Mouse (Mus musculus) layer of hippocampus, adult 2 months (tissue): ENCODE results near the gene Mrpl48. TPM values are rescaled to one million over a fixed set of nuclear protein-coding genes. Genes with fewer than 3 reads are reported as not detected.
"Not testable (repeated sequence)": the region's sequence is repeated elsewhere in the genome, so short reads cannot be mapped to it uniquely, and the experiment has no call there.

Experiments
- DNase-seq, 2 experiments: peaks; one replicate each; pipeline ENCODE4 v3.0.0; 2022; ENCODE audit warnings: low spot score in 2 of 2
- H3K27ac ChIP-seq: fragments of 200-600 bp; 2 replicates; pipeline ENCODE4 v1.8.1; 2022
- H3K4me3 ChIP-seq: fragments of 200-600 bp; 2 replicates; pipeline ENCODE4 v1.8.1; 2022; ENCODE audit warnings: mild to moderate bottlenecking
- CTCF ChIP-seq: fragments of 200-600 bp; conservative IDR thresholded peaks from 2 replicates; pipeline ENCODE4 v1.8.1; 2022; ENCODE audit warnings: antibody characterized with exemption, mild to moderate bottlenecking, moderate library complexity
- total RNA-seq, 2 experiments: library from RNA; stranded (reverse); gene quantifications; 2 replicates each; pipeline ENCODE4 v1.2.3; 2021

The Mrpl48 gene
- total RNA-seq, 2 experiments from 2014 or later = 64.8 to 67.1 TPM

DNA sequence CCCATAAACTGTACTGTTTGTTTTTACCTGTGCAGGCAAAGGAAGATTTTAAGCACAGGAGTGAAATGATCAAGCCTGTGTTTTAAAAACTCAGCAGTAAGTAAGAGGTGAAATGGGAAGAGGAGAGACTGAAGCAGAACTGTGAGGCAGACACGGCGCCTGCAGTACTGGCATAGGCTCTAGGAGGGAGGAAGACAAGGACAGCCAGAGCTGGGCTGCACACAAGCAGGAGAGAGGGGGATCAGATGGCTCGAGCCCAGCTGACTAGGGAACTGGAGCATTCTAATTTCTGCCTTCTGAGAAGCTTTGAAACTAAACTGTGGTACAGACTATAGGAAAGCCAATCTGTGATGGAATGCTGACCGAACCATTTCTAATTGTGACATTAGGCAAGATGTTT, 35.4 kb downstream of the Mrpl48 start:
- DNase-seq = no peak

DNA sequence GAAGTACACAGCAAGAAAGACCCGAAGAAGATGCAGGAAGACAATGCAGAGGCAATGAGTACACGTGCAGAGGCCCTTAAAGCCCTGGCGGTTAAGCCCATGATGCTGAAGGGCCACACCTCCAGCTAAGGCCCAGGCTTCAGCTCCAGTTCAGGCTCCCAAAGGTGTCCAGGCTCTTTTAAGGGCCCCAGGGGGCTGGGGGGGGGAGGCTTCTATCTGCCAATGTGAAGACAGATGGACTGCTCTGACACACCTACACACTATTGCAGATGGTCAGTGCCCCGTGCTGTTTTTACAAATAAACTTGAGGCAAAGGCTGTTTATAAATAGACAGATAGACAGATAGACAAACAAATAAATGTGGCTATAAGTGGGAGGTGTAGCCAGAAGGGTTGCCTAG, 36.0 kb downstream of the Mrpl48 start:
- H3K27ac ChIP-seq = peak overlapping the region; percentile 55; the same call in 1 of the 2 replicates
- H3K4me3 ChIP-seq = no peak overlapping the region
- TF ChIP-seq CTCF = no peak
- DNase-seq = no peak

More for the DNA sequence above, 35.4 kb downstream of the Mrpl48 start:
- H3K27ac ChIP-seq = peak overlapping the region; percentile 55; the same call in 1 of the 2 replicates
- no peak overlapping the region for H3K4me3 ChIP-seq
- TF ChIP-seq CTCF = peak; percentile 30; the same call in 1 of the 2 replicates

DNA sequence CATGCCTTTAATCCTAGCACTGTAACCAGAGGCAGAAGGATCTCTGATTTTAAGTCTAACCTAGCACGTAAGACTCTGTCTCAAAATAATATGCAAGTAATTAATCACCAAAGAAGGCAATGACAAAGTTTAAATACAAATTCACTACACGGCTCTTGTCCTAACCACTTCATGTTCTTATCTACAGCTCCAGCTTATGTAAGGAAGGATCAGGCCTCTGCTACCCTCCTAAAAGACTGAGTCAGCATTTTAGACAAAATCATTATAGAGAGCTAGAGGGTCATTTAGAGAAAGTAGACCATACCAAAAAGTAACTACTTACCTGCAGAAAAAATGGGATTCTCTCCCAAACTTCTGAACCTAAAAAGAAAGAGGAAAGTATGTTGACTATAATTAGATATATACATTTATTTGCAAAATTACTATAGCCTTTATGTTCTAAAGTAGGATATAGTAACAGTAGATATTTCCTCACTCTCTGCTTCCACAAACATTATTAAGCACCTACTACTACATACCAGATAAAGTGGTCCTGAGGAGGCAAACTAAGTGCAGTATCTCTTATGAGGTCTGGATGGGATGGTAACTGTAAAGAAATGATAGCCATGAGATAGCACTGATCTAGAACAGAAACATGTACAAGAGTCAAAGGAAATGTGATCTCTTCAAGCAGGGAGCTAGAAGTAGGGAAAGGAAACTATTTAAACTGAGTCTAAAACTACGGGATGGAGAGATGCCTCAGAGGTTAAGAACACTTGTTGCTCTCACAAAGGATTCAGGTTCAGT, 37.0 kb downstream of the Mrpl48 start:
- TF ChIP-seq CTCF = no peak
- no peak overlapping the region for H3K4me3 ChIP-seq
- DNase-seq = no peak
- no peak overlapping the region for H3K27ac ChIP-seq

DNA sequence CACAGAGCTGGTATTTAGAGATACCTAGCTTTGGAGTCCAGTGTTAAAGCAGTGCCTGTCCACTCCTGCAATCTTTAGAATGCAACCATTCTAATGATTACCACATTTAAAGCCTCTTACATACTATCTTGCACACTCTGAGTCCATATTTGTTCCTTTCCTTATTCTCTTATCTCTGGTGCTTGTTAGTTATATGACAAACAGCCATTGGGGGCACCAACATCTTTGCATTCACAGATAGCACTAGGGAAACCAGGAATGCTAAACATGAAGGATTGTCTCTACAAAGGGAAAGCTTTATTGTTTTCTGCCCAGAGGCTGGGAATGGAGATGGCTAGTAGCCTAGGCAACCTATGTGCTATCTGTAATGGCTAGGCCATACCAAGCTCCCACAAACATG, 38.2 kb downstream of the Mrpl48 start:
- no peak overlapping the region for H3K4me3 ChIP-seq
- no peak overlapping the region for H3K27ac ChIP-seq
- no peak for TF ChIP-seq CTCF
- no peak for DNase-seq

DNA sequence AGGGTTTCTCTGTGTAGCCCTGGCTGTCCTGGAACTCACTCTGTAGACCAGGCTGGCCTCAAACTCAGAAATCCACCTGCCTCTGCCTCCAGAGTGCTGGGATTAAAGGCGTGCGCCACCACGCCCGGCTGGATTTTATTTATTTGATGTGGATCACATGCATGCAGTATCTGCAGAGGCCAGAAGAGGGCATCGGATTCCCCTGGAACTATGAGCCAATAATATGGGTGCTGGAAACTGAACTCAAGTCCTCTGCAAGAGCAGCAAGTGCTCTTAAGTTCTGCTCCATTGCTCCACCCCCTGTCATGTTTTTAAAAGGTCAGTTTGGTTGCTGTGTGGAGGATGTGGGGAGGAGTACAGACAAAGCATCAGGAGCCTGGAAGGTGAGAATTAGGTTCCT, 40.9 kb downstream of the Mrpl48 start:
- TF ChIP-seq CTCF = peak; percentile 37
- not testable (repeated sequence) for DNase-seq, H3K27ac ChIP-seq, H3K4me3 ChIP-seq

DNA sequence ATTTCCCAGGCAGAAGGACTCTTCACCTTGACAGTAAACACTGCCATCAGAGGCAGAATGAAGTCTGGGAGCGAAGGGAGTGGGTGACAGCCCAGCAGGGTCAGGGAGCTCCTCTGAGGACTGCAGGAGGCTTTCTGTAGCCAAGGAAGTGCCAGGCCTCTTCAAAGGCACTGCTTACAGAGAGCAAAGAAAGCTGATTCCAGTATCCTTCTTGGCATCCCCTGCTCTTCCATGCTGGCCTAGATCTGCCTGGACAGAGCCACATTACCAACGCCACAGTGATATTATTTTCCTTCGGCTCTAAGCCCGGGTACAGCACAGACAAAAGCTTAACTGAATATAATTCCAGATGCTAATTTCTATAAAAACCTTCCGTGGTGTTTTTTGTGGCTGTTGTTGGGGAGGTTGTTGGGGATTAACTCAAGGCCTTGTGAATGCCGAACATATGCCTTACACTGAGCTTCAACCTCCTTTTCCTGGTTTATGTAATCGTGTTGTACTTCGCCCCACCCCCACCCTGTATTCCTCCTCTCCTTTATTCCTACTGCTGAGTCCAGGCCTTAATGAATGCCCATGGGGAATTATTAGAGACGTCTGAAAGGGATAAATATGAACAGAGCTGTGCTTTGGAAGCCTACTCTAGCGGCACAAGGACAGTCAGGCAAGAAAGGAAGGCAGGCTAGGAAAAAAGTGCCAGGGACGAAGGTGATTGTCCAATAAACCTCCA, 46.1 kb downstream of the Mrpl48 start:
- no peak for TF ChIP-seq CTCF
- Histone ChIP-seq H3K27ac (peak overlapping the region; percentile 74), H3K4me3 (no peak overlapping the region)
- DNase-seq = no peak

DNA sequence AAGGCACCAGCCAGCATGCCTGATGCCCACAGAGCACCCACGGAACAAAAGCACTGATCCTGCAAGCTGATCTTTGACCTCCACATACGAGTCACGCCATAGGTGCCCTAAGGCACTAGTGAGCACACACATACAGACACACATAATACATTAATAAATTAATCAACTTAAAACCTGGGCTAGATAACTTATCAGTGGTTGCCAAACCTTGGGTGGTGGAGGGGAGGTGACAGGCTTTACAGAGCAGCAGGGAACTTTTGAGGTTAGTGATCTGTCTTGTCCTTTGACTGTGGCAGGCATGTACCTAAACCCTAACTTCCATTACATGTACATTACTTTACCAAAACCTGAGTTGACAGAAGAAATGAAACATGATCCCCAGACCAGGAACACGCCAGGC, 48.8 kb downstream of the Mrpl48 start:
- no peak for DNase-seq
- H3K27ac ChIP-seq = no peak overlapping the region
- no peak for TF ChIP-seq CTCF
- no peak overlapping the region for H3K4me3 ChIP-seq

DNA sequence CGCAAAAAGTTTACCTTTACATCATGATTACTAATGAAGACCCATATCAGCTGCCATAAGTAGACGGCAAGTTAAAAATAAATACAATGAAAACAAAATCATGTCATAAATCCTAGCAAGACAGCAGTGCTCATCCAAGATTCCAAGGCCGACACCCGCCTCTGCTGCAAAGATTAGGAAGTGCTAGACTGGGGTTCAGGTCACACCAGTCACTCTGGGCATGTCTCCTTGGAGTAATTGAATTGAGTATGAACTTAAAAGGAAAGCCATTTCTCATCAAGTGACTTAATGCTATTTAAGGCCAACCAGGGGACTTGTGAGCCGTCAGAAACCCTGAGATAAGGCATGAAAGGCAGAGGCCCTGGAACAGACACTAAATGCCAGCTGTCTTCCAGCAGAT, 50.9 kb downstream of the Mrpl48 start:
- no peak for TF ChIP-seq CTCF
- no peak overlapping the region for H3K4me3 ChIP-seq
- no peak overlapping the region for H3K27ac ChIP-seq
- DNase-seq = no peak

DNA sequence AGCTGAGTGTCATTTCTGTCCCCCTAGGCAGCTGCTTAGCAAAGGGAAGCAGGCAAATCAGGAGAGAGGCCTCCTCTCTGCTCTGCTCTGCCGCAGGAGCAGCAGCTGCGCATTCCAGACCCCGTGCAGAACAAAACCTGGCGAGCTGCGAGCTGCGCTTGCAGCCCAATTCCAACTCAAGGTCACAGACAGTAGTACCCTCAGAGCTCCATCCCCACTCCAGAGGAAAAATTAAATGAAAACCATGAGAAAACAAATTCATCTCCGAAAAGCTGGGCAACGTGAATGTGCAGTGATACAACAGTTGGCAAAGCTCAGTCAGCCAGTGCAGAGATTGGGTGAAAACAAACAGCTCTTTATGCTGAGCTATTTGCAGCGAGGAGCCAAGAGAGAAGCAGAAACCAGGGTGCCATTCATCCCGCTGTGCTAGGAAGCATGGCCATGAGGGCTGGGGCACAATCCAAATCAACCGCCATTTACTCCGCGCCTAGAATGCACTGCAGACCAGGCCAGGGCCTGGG, 52.6 kb downstream of the Mrpl48 start:
- no peak for TF ChIP-seq CTCF
- Histone ChIP-seq H3K4me3 (peak overlapping the region; percentile 14), H3K27ac (peak overlapping the region; percentile 89)
- peak; percentile 54 to 83 for DNase-seq

DNA sequence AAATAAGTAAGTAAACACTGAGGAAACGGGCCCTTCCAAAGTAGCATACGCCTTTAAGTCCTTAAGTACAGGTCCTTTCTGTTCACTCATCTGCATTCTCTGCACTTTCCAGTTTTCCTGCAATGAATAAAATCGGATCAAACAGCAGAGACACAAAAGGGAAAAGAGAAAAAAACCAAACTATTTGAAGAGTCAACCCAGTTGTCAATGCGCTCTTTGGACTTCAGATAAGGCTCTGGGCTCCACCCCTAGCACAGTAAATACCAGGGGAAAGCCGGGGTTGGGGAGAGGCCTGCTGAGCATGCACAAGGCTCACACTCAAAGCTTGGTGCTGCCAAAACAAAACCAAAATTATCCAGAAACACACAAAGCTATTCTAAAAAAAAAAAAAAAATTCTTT, 53.2 kb downstream of the Mrpl48 start:
- no peak for DNase-seq
- TF ChIP-seq CTCF = no peak
- H3K27ac ChIP-seq = peak overlapping the region; percentile 89
- no peak overlapping the region for H3K4me3 ChIP-seq

DNA sequence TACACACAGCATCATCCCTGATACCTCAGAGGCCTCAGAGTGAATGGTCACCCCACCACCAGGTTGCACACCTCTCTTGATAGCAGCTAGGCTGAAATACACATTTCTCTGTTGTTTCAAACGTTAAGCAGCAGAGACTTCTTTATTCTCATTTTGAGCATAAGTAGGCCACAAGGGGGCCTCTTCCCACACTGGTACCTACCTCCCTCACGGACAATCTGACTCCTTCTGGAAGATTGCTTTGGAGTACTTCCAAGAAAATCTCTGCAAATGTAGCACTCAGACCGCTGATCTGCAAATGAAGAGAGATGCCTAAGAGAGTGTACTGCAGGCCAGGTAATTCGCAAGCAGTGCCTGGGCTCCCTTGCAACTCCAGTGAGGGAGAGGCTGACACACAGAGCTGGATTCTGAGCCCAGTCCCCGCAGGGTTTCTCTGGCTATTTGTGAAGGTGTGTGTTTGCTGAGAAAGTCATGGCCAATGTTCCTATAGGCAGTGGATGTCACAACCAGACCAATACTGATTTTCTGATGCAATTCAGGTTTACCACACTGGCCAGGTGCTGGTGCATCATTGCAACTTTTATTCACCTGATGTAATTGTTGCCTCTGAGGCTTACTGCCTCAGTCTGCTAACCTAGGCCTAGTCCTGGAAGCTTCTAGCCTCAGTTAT, 57.6 kb downstream of the Mrpl48 start:
- peak overlapping the region; percentile 55; the same call in 1 of the 2 replicates for H3K27ac ChIP-seq
- peak; percentile 77 for TF ChIP-seq CTCF
- DNase-seq = peak in 1 of 2 experiments; percentile 52
- H3K4me3 ChIP-seq = no peak overlapping the region

DNA sequence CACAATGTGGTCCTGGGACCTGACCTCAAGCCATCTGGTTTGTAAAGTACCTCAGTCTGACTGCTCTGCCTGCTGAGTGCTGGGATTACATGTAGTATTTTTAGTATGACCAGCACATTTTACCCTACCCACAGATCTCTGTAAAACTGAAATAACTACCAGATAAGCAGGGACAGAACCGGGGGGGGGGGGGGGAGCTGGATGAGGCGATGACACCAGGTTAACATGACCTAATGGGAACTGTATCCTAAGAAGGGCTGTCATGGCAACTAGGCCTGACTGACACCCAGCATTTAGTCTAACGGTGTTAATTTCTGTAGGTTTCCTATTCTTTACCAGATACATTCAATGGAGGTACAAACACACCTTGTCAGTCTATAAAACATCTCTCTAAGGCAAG, 58.3 kb downstream of the Mrpl48 start:
- H3K4me3 ChIP-seq = no peak overlapping the region
- no peak for TF ChIP-seq CTCF
- H3K27ac ChIP-seq = peak overlapping the region; percentile 55; the same call in 1 of the 2 replicates
- DNase-seq = no peak

DNA sequence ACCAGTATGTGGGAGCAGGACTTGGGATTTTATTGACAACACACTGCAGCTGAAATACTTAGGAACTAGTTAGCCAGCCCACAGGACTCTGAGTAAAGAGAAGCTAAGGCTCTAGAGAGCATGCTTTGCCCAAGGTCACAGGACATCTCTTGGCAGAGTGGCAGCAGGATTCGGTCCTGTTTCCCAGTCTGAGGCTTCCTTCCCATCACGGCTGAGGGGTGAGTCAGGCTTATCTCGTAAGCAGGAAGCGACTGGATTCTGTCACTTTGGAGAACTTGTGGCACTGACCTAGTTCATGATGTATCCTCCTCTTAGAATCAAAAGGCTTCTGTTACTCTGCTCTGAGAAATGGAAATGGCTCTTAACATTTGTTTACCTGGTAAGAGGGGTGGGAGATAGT, 60.5 kb downstream of the Mrpl48 start:
- Histone ChIP-seq H3K4me3 (no peak overlapping the region), H3K27ac (no peak overlapping the region)
- no peak for TF ChIP-seq CTCF
- DNase-seq = no peak
